Mouse (Mus musculus) heart, embryonic 12.5 days (tissue): Measurements from ENCODE around the gene Lpcat1. TPM values are rescaled to one million over a fixed set of nuclear protein-coding genes. Genes with fewer than 3 reads are reported as not detected.

Experiments
- ATAC-seq: fragments of 200-750 bp; cut with Nextera tagmentation; 2 replicates; pipeline ENCODE4 v1.8.0; 2017; ENCODE audit warnings: moderate TSS enrichment, moderate library complexity; ENCODE audit not compliant: insufficient number of reproducible peaks, low FRiP score
- H3K27ac ChIP-seq: fragments of 300-500 bp; sonication (generic); 2 replicates; pipeline ENCODE4 v1.5.1; 2016; ENCODE audit warnings: mild to moderate bottlenecking, moderate library complexity; ENCODE audit not compliant: poor library complexity, severe bottlenecking
- H3K27me3 ChIP-seq: fragments of 300-500 bp; sonication (generic); replicated peaks from 2 replicates; pipeline ENCODE4 v1.6.1; 2016; ENCODE audit warnings: mild to moderate bottlenecking, moderate library complexity
- H3K36me3 ChIP-seq: fragments of 300-500 bp; sonication (generic); 2 replicates; pipeline ENCODE4 v1.6.1; 2016; ENCODE audit warnings: mild to moderate bottlenecking, moderate library complexity
- H3K4me1 ChIP-seq: fragments of 300-500 bp; sonication (generic); replicated peaks from 2 replicates; pipeline ENCODE4 v1.6.1; 2016; ENCODE audit warnings: mild to moderate bottlenecking
- H3K4me2 ChIP-seq: fragments of 300-500 bp; sonication (generic); 2 replicates; pipeline ENCODE4 v1.6.1; 2016; ENCODE audit warnings: mild to moderate bottlenecking, moderate library complexity
- H3K4me3 ChIP-seq: fragments of 300-500 bp; sonication (generic); 2 replicates; pipeline ENCODE4 v1.5.1; 2016; ENCODE audit warnings: mild to moderate bottlenecking
- H3K9ac ChIP-seq: fragments of 300-500 bp; sonication (generic); 2 replicates; pipeline ENCODE4 v1.6.1; 2016; ENCODE audit warnings: mild to moderate bottlenecking, moderate library complexity
- H3K9me3 ChIP-seq: fragments of 300-500 bp; sonication (generic); replicated peaks from 2 replicates; pipeline ENCODE4 v1.6.1; 2016; ENCODE audit warnings: mild to moderate bottlenecking, moderate library complexity
- WGBS: fragments of 180-500 bp; shearing (Covaris S2); methylation state at CpG from one replicate; pipeline ENCODE4 v1.1.7; 2016; 5-methylcytosine and 5-hydroxymethylcytosine counted together
- polyA plus RNA-seq: library from polyadenylated mRNA; unstranded; fragments of >200 nt; fragmentation: Nextera tagmentation; extraction: Ambion mirVana; gene quantifications from 2 replicates; pipeline ENCODE4 v1.2.1, GENCODE M21; 2016

Lpcat1 gene
- polyA plus RNA-seq, 1 experiment from 2014 or later: 24.1 TPM

DNA sequence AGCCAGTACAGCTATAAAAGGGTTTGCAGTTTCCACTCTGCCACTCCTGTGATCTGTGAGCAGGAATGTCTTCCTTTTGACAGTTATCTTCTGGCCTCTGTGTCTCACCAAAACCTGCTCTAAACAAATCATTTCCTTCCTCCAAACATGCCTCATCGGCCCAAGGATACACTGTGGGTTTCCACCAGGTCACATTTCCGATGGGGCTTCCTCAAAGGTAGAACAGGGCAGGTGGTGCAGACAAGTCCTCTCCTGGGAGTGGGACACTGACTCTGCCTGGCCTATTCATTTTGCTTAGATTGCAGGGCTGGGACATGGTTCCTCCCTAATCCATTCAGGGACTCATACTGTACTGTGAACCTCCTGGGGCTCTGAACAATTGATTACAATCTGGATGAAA lies 1.8 kb upstream of the Lpcat1 start:
- Histone ChIP-seq H3K27ac (no peak overlapping the region), H3K9me3 (no peaks in the 10 kb centered on the region), H3K4me3 (no peak overlapping the region), H3K36me3 (no peaks in the 10 kb centered on the region), H3K27me3 (no peaks in the 10 kb centered on the region), H3K9ac (no peak overlapping the region), H3K4me2 (no peak overlapping the region), H3K4me1 (peaks cover 22% of the 10 kb centered on the region)
- ATAC-seq: no peak
- WGBS: 59% methylated on average over 2 of the region's 2 CpGs

GRCm38 (mm10) chr13:73466411-73466810 lies 586 bp upstream of the Lpcat1 start:
- 0 out of 2 replicates have a peak, but pooled peaks have one; percentile 30 for ATAC-seq
- Histone ChIP-seq H3K4me2 (no peak overlapping the region), H3K36me3 (no peaks in the 10 kb centered on the region), H3K9ac (no peak overlapping the region), H3K27me3 (no peaks in the 10 kb centered on the region), H3K4me3 (no peak overlapping the region), H3K27ac (peak overlapping the region; percentile 82; the same call in 1 of the 2 replicates), H3K9me3 (no peaks in the 10 kb centered on the region), H3K4me1 (peaks cover 26% of the 10 kb centered on the region)
- 49% methylated on average over 3 of the region's 3 CpGs for WGBS

GRCm38 (mm10) chr13:73467421-73468237 lies 632 bp downstream of the Lpcat1 start:
- peak overlapping the region; percentile 80 for H3K9ac ChIP-seq
- H3K27ac ChIP-seq: peak overlapping the region; percentile 82
- H3K36me3 ChIP-seq: no peaks in the 10 kb centered on the region
- H3K4me1 ChIP-seq: peaks cover 26% of the 10 kb centered on the region
- H3K4me2 ChIP-seq: peak overlapping the region; percentile 95
- H3K27me3 ChIP-seq: no peaks in the 10 kb centered on the region
- H3K4me3 ChIP-seq: peak overlapping the region; percentile 68
- peak; percentile 80 for ATAC-seq
- under 1% methylated on average over 53 of the region's 53 CpGs for WGBS
- no peaks in the 10 kb centered on the region for H3K9me3 ChIP-seq

DNA sequence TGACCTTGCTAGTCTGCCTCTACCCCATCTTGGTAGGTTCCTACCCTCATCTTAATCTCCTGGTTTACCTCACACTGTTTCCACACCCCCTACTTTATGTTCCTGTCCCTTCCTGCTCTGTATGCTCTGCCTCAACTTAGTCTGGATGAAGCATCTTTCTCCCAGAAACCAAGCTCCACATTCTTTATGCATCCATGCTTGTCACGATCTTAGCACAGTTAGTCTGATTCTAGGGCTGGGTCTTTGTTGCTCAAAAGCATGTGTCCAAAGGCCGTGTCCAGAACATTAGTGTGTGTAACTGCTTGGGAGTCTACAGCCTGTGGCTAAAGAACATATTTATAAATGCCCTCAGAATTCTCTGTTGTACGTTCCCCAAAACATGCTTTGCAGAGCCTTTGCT lies 1.8 kb downstream of the Lpcat1 start:
- Histone ChIP-seq H3K4me2 (peak overlapping the region; percentile 95), H3K36me3 (no peaks in the 10 kb centered on the region), H3K9me3 (no peaks in the 10 kb centered on the region), H3K27me3 (no peaks in the 10 kb centered on the region), H3K4me3 (peak overlapping the region; percentile 68), H3K27ac (no peak overlapping the region), H3K9ac (peak overlapping the region; percentile 37; the same call in 1 of the 2 replicates), H3K4me1 (peaks cover 26% of the 10 kb centered on the region)
- WGBS: 80% methylated on average over 3 of the region's 3 CpGs
- no peak for ATAC-seq

DNA sequence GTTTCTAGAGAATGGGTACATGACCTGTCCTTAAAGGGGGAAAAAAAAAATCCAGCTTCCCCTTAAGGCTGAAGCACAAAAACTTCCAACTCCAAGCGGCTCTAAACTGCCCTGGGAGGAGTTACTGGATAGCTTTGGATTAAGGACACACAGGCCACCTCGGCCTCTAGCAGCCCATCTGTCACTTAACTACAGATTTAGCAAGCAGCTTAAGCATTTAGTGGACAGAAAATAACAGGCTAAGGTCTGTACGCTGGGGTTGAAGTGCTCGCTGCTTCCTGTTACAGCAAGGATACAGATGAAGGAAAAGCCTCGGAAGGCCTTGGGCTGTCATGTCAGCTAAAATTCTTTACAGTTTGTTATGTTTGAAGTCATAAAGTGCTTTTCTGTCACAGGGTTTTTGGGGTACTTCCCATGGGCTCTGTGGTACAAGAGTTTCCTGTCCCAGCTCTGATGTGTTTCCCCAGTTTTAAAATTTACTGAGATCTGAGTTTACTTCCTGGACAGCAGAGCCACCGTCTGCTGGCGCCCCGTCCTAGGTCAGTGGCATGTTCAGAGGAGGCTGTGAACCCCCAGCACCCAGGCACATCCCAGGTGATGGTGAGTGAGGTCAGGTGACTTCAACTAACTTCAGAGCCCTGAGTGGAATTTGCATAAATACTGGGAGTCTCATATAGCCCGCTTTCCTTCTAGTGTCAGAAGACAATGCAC lies 2.4 kb downstream of the Lpcat1 start:
- WGBS: 61% methylated on average over 9 of the region's 9 CpGs
- peak overlapping the region; percentile 95 for H3K4me2 ChIP-seq
- H3K4me3 ChIP-seq: no peak overlapping the region
- H3K9me3 ChIP-seq: no peaks in the 10 kb centered on the region
- peaks cover 26% of the 10 kb centered on the region for H3K4me1 ChIP-seq
- H3K36me3 ChIP-seq: no peaks in the 10 kb centered on the region
- H3K27ac ChIP-seq: no peak overlapping the region
- H3K9ac ChIP-seq: no peak overlapping the region
- H3K27me3 ChIP-seq: no peaks in the 10 kb centered on the region
- ATAC-seq: no peak

DNA sequence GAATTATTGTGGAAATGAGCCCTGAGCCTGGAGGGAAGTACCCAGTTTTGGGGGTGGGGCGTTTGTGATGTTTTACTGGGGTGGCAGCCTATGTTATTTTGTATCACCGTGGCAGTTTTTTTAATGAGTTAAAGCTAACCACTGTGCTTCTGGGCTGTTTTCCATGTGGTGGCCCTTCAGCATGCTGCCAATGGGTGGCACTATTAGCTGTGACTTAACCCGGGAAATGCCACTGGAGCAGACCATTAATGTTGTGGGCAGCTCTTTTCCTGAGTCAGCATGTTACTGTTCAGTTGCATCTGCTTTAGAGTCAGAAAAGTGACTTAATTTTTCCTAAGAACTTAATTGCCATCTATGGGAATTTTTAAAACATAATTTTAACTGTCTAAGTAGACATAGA lies 5.5 kb downstream of the Lpcat1 start:
- H3K4me1 ChIP-seq: peaks cover 40% of the 10 kb centered on the region
- ATAC-seq: no peak

GRCm38 (mm10) chr13:73473746-73474145 lies 6.7 kb downstream of the Lpcat1 start:
- WGBS: 93% methylated on average over 2 of the region's 2 CpGs
- Histone ChIP-seq H3K36me3 (no peaks in the 10 kb centered on the region), H3K4me2 (no peak overlapping the region), H3K4me1 (peaks cover 35% of the 10 kb centered on the region), H3K27ac (no peak overlapping the region), H3K27me3 (no peaks in the 10 kb centered on the region), H3K9ac (no peak overlapping the region), H3K9me3 (no peaks in the 10 kb centered on the region), H3K4me3 (no peak overlapping the region)
- no peak for ATAC-seq

More for the DNA sequence above, 5.5 kb downstream of the Lpcat1 start:
- Histone ChIP-seq H3K9me3 (no peaks in the 10 kb centered on the region), H3K9ac (no peak overlapping the region), H3K4me2 (no peak overlapping the region), H3K4me3 (no peak overlapping the region), H3K36me3 (no peaks in the 10 kb centered on the region), H3K27ac (no peak overlapping the region), H3K27me3 (no peaks in the 10 kb centered on the region)
- WGBS: 71% methylated on average over 3 of the region's 3 CpGs

DNA sequence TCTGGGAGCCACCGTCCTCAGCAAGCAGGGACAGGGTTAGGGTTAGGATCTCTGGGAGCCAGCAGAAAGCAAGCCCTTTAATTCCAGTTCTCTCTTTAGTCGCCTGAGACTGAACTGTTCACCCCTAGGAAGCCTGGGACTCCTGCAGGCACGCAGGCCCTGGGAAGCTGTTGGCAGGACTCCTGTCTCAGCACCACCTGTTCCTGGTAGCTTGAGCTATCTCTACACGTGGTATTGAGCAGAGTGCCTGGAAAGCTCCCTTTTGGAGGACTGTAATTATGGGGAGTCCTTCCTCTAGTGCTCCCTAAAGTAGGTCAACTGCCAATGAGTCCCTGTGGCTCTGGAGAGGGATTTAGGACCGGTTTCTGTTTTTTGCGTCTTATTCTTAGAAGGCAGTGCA lies 7.2 kb downstream of the Lpcat1 start:
- Histone ChIP-seq H3K4me2 (no peak overlapping the region), H3K27ac (no peak overlapping the region), H3K36me3 (no peaks in the 10 kb centered on the region), H3K27me3 (no peaks in the 10 kb centered on the region), H3K9ac (no peak overlapping the region), H3K4me1 (peaks cover 33% of the 10 kb centered on the region), H3K4me3 (no peak overlapping the region), H3K9me3 (no peaks in the 10 kb centered on the region)
- WGBS: 72% methylated on average over 6 of the region's 6 CpGs
- no peak for ATAC-seq

- no peak overlapping the region for H3K4me3 ChIP-seq
- ATAC-seq: peak; percentile 83
- no peak overlapping the region for H3K9ac ChIP-seq
- no peak overlapping the region for H3K27ac ChIP-seq
- 65% methylated on average over 12 of the region's 12 CpGs for WGBS
- H3K4me1 ChIP-seq: peaks cover 30% of the 10 kb centered on the region
- no peak overlapping the region for H3K4me2 ChIP-seq
- H3K27me3 ChIP-seq: no peaks in the 10 kb centered on the region
- H3K9me3 ChIP-seq: no peaks in the 10 kb centered on the region
- H3K36me3 ChIP-seq: no peaks in the 10 kb centered on the region
Measured at GRCm38 (mm10) chr13:73475058-73475980, 8.3 kb downstream of the Lpcat1 start.

DNA sequence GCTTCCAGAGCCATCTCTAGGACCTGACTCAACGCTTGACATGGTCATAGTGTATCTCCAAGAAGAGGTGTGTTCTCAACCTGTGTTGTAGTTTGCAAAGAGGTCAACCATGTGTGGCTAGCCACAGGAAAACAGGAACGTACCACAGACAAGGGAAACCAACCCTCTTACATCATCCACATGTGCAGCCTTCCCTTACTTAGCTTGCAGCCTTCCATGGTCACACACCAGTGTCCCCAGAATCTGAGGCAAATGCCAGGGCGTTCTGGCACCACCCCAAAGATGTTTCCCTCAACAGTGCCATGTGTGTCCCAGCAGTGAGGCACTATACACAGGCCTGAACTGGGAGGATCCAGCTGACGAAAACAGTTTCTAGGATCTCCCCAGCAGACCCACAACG lies 9.3 kb downstream of the Lpcat1 start:
- no peaks in the 10 kb centered on the region for H3K27me3 ChIP-seq
- no peak overlapping the region for H3K4me3 ChIP-seq
- ATAC-seq: no peak
- no peaks in the 10 kb centered on the region for H3K36me3 ChIP-seq
- H3K4me2 ChIP-seq: no peak overlapping the region
- H3K27ac ChIP-seq: no peak overlapping the region
- no peak overlapping the region for H3K9ac ChIP-seq
- no peaks in the 10 kb centered on the region for H3K9me3 ChIP-seq
- WGBS: 78% methylated on average over 5 of the region's 5 CpGs
- peaks cover 29% of the 10 kb centered on the region for H3K4me1 ChIP-seq

DNA sequence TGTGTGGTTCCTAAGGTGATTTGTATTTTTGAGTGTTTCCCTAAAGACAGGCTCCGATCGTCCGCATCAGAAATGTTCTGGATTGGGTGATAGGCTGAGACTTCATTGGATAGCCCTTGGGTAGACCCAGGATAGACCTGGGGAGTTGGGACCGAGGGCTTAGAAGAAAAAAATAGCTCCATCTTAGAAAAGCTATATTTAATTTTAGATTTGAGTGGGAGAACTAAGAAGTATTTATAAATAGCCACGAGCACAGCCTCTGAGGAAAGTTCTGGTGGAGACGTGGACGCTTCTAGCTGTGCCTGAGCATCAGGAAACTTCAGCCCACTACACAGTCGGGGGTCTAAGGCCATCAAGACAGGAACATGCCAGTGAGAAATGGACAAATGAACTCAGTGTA lies 9.8 kb downstream of the Lpcat1 start:
- Histone ChIP-seq H3K36me3 (no peaks in the 10 kb centered on the region), H3K4me2 (no peak overlapping the region), H3K9ac (no peak overlapping the region), H3K4me1 (peaks cover 32% of the 10 kb centered on the region), H3K27ac (no peak overlapping the region), H3K4me3 (no peak overlapping the region), H3K27me3 (no peaks in the 10 kb centered on the region), H3K9me3 (no peaks in the 10 kb centered on the region)
- 67% methylated on average over 8 of the region's 8 CpGs for WGBS
- ATAC-seq: no peak
